Mouse (Mus musculus) myocyte (in vitro differentiated cells): Measurements from ENCODE around the gene Dgkq. TPM values are rescaled to one million over a fixed set of nuclear protein-coding genes. Genes with fewer than 3 reads are reported as not detected.
A peak's percentile ranks its signal among the peaks of the same experiment; 100 is the strongest.

Experiments
- H3K27me3 ChIP-seq: one replicate; pipeline ENCODE4 v1.6.1; 2011; ENCODE audit not compliant: control insufficient read depth, insufficient read depth, insufficient read length
- H3K36me3 ChIP-seq: one replicate; pipeline ENCODE4 v1.6.1; 2011; ENCODE audit not compliant: control insufficient read depth, insufficient read depth
- H3K4me2 ChIP-seq: one replicate; pipeline ENCODE4 v1.6.1; 2011; ENCODE audit warnings: low read depth, control low read depth
- H3K4me3 ChIP-seq: one replicate; pipeline ENCODE4 v1.5.1; 2011; ENCODE audit warnings: mild to moderate bottlenecking, control low read depth, moderate library complexity
- H3K79me2 ChIP-seq: one replicate; pipeline ENCODE4 v1.6.1; 2011; ENCODE audit not compliant: control insufficient read depth, insufficient read depth
- H3ac ChIP-seq: one replicate; pipeline ENCODE4 v1.6.1; 2011; ENCODE audit not compliant: control insufficient read depth, insufficient read length
- CEBPB ChIP-seq: IDR thresholded peaks from 2 replicates; pipeline ENCODE4 v1.6.1; 2011; ENCODE audit warnings: mild to moderate bottlenecking, moderate library complexity; ENCODE audit not compliant: poor library complexity, insufficient read depth, severe bottlenecking
- E2F4 ChIP-seq: IDR thresholded peaks from one replicate; pipeline ENCODE4 v1.6.1; 2011; ENCODE audit warnings: mild to moderate bottlenecking, control low read depth, moderate library complexity; ENCODE audit not compliant: insufficient read depth
- MAX ChIP-seq: IDR thresholded peaks from one replicate; pipeline ENCODE4 v1.6.1; 2011; ENCODE audit warnings: low read depth, mild to moderate bottlenecking, control low read depth
- MYOD1 ChIP-seq, 3 experiments: IDR thresholded peaks; one replicate each; pipeline ENCODE4 v1.6.1; 2011; ENCODE audit warnings: control low read depth in 2 of 3, low read depth in 2 of 3, mild to moderate bottlenecking in 2 of 3, moderate library complexity in 1 of 3; ENCODE audit not compliant: insufficient read length in 2 of 3, control insufficient read depth in 1 of 3
- MYOG ChIP-seq, 3 experiments: IDR thresholded peaks; one replicate each; pipeline ENCODE4 v1.6.1; 2011; ENCODE audit warnings: control low read depth in 2 of 3, low read depth in 2 of 3, mild to moderate bottlenecking in 2 of 3; ENCODE audit not compliant: insufficient read length in 2 of 3, control insufficient read depth in 1 of 3, insufficient read depth in 1 of 3
- POLR2A ChIP-seq: IDR thresholded peaks from one replicate; pipeline ENCODE4 v1.6.1; 2011; ENCODE audit warnings: low read depth, mild to moderate bottlenecking, control low read depth, moderate library complexity; ENCODE audit not compliant: insufficient read length
- POLR2AphosphoS2 ChIP-seq: IDR thresholded peaks from one replicate; pipeline ENCODE4 v1.6.1; 2011; ENCODE audit warnings: low read depth, control low read depth; ENCODE audit not compliant: insufficient read length
- REST ChIP-seq: IDR thresholded peaks from one replicate; pipeline ENCODE4 v1.6.1; 2011; ENCODE audit warnings: mild to moderate bottlenecking, control low read depth, moderate library complexity; ENCODE audit not compliant: insufficient read depth, insufficient read length
- SRF ChIP-seq: IDR thresholded peaks from one replicate; pipeline ENCODE4 v1.6.1; 2011; ENCODE audit warnings: low read depth; ENCODE audit not compliant: control insufficient read depth, insufficient read length
- TCF12 ChIP-seq: IDR thresholded peaks from one replicate; pipeline ENCODE4 v1.6.1; 2011; ENCODE audit warnings: mild to moderate bottlenecking, control low read depth; ENCODE audit not compliant: poor library complexity, insufficient read depth, severe bottlenecking
- TCF3 ChIP-seq: IDR thresholded peaks from one replicate; pipeline ENCODE4 v1.6.1; 2011; ENCODE audit warnings: low read depth, control low read depth; ENCODE audit not compliant: insufficient read length
- USF1 ChIP-seq: IDR thresholded peaks from one replicate; pipeline ENCODE4 v1.6.1; 2011; ENCODE audit warnings: low read depth, mild to moderate bottlenecking, control low read depth, moderate library complexity
- polyA plus RNA-seq: library from polyadenylated mRNA; unstranded; fragments of >200 nt; fragmentation: generic; extraction: Trizol; gene quantifications from one replicate; pipeline ENCODE4 v1.2.1, GENCODE M21; 2012; ENCODE audit warnings: missing spikeins

Gene Dgkq
- polyA plus RNA-seq, 1 experiment: 4.3 TPM

DNA sequence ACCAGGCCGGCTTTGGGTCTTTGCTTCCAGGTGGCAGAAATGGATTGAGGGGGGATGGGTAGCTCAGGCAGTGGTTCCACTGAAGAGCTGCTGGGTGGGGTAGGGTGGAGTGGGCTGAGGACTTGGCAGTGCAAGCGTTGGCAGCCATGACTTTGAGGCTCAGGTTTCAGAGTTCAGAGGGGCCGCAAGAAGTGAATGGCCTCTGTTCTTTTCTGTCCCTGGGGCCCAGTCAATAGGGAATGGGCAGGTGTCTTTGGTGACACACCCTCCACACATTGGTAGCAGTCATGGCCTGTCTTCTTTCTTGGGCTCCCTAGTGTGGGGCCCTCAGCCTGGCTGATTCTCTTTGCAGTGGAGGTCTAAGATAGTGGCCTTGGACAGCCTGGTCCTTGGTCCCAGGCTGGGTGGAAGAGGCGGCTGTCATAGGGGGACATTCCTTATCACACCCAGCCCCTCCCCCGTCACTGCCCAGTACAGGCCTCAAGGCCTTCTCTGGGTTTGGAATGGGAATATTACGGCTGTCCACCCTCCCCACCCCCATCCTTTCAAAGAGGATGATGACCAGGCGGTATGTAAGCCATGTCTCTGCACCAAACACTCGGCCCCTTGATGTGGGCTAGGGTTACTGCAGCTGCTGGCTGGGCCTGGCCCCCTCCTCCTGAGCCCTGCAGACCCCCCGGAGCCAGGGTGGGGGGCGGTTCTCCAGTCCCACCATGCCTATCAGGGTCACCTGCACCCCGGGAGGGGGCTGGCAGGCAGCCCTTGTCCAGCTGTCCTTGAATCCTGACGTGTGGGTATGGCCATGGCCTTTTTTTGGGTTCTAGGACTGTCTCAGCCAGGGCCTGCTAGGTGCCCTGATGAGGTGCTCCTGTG is 34.5 kb upstream of the Dgkq start:
- no peaks in the 10 kb centered on the region for H3K27me3 ChIP-seq
- TF ChIP-seq TCF12: no peak
- TF ChIP-seq MYOD1 (IDR thresholded peaks at IDR 0.05; ENCODE audit: control insufficient read depth in 1 of 3, insufficient read length in 2 of 3, low read depth in 2 of 3): peak in 1 of 3 experiments; percentile 76
- H3ac ChIP-seq: no peak overlapping the region
- no peaks in the 10 kb centered on the region for H3K79me2 ChIP-seq
- H3K4me3 ChIP-seq: no peak overlapping the region
- H3K4me2 ChIP-seq: no peak overlapping the region
- H3K36me3 ChIP-seq: peaks cover 6% of the 10 kb centered on the region

DNA sequence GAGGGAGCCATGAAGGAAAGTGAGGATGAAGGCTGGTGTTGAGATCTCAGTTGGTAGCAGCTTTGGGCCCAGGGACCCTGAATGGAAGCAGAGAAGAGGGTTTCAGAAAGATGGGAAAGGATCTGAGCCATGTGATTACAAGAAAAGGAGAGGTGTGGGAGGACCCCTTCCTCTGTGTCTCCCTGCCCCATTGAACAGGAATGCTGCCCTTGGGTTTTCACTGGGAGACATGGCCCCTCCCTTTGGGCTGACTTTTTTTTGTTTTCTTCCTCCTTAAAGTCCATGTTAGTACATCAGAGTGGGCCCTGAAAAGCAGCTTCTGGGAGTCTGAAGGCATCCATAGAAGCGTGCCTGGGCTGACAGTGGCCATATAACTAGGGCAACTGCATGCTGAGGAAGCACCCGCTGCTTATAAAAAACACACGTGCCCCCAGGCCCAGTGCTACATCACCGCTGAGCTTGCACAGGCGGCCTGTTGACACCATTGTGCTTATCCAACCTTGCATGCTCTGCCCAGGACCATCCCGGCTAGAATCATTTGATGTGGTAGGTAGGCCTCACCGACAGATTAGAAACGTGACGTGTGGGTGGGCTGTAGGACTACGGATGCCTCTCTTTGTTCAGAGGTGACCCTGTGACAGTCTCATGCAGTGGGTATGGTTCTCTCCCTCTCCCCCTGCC is 32.0 kb upstream of the Dgkq start:
- Histone ChIP-seq H3K36me3 (peaks cover 6% of the 10 kb centered on the region), H3ac (no peak overlapping the region), H3K4me3 (no peak overlapping the region), H3K79me2 (no peaks in the 10 kb centered on the region), H3K27me3 (no peaks in the 10 kb centered on the region), H3K4me2 (no peak overlapping the region)
- TF ChIP-seq MYOG (IDR thresholded peaks at IDR 0.05; ENCODE audit: control insufficient read depth in 1 of 3, insufficient read depth in 1 of 3, insufficient read length in 2 of 3, low read depth in 2 of 3) (no peak), USF1 (no peak), SRF (no peak), POLR2A (no peak), CEBPB (no peak), TCF3 (no peak), MYOD1 (IDR thresholded peaks at IDR 0.05; ENCODE audit: control insufficient read depth in 1 of 3, insufficient read length in 2 of 3, low read depth in 2 of 3) (no peak), POLR2AphosphoS2 (no peak), TCF12 (no peak), MAX (no peak), REST (no peak), E2F4 (no peak)

DNA sequence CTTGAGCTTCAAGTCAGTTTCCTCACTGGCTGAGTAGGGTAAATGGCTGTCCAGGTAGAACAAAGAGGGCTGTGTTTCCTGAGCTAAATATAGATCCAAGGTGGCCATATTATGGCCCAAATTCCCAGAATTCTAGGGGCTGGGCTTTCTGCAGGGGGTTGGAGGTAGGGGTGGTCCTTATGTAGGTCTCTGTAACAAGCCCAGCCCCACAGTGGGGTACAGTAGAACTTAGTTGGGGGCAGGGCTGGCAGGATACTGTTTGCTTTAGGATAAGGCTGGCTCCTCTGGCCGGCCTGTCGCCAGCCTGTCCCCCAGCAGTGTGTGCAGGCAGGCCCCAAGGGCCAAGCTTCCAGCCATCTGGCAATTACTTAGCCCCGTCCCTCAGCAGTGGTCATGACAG is 30.9 kb upstream of the Dgkq start:
- no peaks in the 10 kb centered on the region for H3K36me3 ChIP-seq
- H3K4me3 ChIP-seq: no peak overlapping the region
- no peaks in the 10 kb centered on the region for H3K79me2 ChIP-seq
- TF ChIP-seq MYOD1 (IDR thresholded peaks at IDR 0.05; ENCODE audit: control insufficient read depth in 1 of 3, insufficient read length in 2 of 3, low read depth in 2 of 3) (no peak), MAX (no peak), REST (no peak), MYOG (IDR thresholded peaks at IDR 0.05; ENCODE audit: control insufficient read depth in 1 of 3, insufficient read depth in 1 of 3, insufficient read length in 2 of 3, low read depth in 2 of 3) (no peak), SRF (no peak), POLR2A (no peak), TCF12 (no peak), E2F4 (no peak), CEBPB (no peak), USF1 (no peak)
- H3ac ChIP-seq: no peak overlapping the region
- H3K4me2 ChIP-seq: no peak overlapping the region
- no peaks in the 10 kb centered on the region for H3K27me3 ChIP-seq

DNA sequence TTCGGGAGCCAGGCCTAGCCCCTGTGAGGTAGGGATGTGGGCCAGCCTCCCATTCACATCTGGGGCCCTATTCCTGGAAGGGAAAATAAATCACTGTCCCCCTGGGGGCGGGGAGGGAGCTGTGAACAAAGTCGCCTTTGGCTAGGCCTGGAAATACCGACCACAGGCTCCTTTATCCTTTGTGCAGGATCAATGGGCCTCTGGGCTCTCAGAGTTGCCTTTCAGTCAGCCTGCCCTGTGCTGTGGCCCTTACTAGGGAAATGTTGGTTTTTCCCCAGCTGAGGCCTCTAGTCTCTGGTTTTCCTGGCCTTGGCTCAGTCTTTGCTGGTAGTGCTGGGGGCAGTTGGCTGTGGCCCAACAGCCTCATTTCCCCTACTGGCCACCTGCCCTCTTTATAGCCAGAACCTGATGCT is 27.9 kb upstream of the Dgkq start:
- H3K79me2 ChIP-seq: no peaks in the 10 kb centered on the region
- H3K4me2 ChIP-seq: peak overlapping the region; percentile 2
- no peaks in the 10 kb centered on the region for H3K36me3 ChIP-seq
- H3K4me3 ChIP-seq: no peak overlapping the region
- TF ChIP-seq TCF3: no peak
- TF ChIP-seq MYOD1 (IDR thresholded peaks at IDR 0.05; ENCODE audit: control insufficient read depth in 1 of 3, insufficient read length in 2 of 3, low read depth in 2 of 3): no peak
- TF ChIP-seq CEBPB: no peak
- no peak for TF ChIP-seq REST
- TF ChIP-seq TCF12: no peak
- no peak for TF ChIP-seq USF1
- no peak for TF ChIP-seq MAX
- no peak for TF ChIP-seq POLR2A
- TF ChIP-seq SRF: no peak
- no peak for TF ChIP-seq E2F4
- TF ChIP-seq POLR2AphosphoS2: no peak
- no peak for TF ChIP-seq MYOG (IDR thresholded peaks at IDR 0.05; ENCODE audit: control insufficient read depth in 1 of 3, insufficient read depth in 1 of 3, insufficient read length in 2 of 3, low read depth in 2 of 3)
- H3ac ChIP-seq: no peak overlapping the region
- no peaks in the 10 kb centered on the region for H3K27me3 ChIP-seq

DNA sequence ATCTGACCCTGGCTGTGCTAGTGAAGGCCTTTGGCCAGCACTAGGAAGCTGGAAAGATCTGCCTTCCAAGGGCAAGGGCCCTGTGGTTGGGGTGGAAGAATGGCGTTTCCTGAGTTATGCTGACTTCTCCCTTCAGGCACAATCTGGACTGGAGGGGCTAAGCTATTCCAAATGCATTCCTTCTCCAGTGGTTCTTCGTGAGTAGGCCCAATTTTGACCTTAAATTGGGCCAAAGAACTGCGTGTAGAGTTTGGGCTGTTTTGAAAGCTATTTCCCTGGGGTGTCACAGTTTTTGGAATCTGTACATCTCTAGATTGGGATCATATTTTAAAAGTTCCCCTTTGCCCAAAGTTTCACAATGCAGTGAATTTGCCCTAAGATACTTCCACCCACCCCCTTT is 27.1 kb upstream of the Dgkq start:
- H3K27me3 ChIP-seq: no peaks in the 10 kb centered on the region
- no peaks in the 10 kb centered on the region for H3K36me3 ChIP-seq
- H3K79me2 ChIP-seq: no peaks in the 10 kb centered on the region
- H3K4me3 ChIP-seq: no peak overlapping the region
- TF ChIP-seq MYOG (IDR thresholded peaks at IDR 0.05; ENCODE audit: control insufficient read depth in 1 of 3, insufficient read depth in 1 of 3, insufficient read length in 2 of 3, low read depth in 2 of 3): no peak
- TF ChIP-seq POLR2A: no peak
- TF ChIP-seq TCF12: no peak
- no peak for TF ChIP-seq TCF3
- TF ChIP-seq POLR2AphosphoS2: no peak
- no peak for TF ChIP-seq SRF
- TF ChIP-seq E2F4: no peak
- TF ChIP-seq REST: no peak
- TF ChIP-seq MAX: no peak
- no peak for TF ChIP-seq MYOD1 (IDR thresholded peaks at IDR 0.05; ENCODE audit: control insufficient read depth in 1 of 3, insufficient read length in 2 of 3, low read depth in 2 of 3)
- no peak for TF ChIP-seq CEBPB
- no peak for TF ChIP-seq USF1
- no peak overlapping the region for H3ac ChIP-seq
- H3K4me2 ChIP-seq: peak overlapping the region; percentile 34
